Mouse (Mus musculus): Measurements from ENCODE around the gene Hdlbp. TPM values are rescaled to one million over a fixed set of nuclear protein-coding genes. Genes with fewer than 3 reads are reported as not detected.

Gene Hdlbp
- polyA plus RNA-seq, 1 experiment from 2014 or later: 153 TPM

- peaks cover 20% of the 10 kb centered on the region for H3K36me3 ChIP-seq (ENCODE audit: insufficient read depth)
- H3K27ac ChIP-seq (ENCODE audit: low read depth): peak overlapping the region; percentile 98
- peak overlapping the region; percentile 72 for H3K4me2 ChIP-seq
- peaks cover 6% of the 10 kb centered on the region; the same call in 1 of the 2 replicates for H3K4me1 ChIP-seq (ENCODE audit: insufficient read depth)
- no peaks in the 10 kb centered on the region for H3K27me3 ChIP-seq (ENCODE audit: insufficient read depth, low read length)
- peak overlapping the region; percentile 90 for H3K9ac ChIP-seq
- under 1% methylated on average over 81 of the region's 84 CpGs for WGBS
- DNase-seq (peak; percentile 92), ATAC-seq (ENCODE audit: insufficient read depth) (peak; percentile 95)
- TF ChIP-seq CTCF (IDR thresholded peaks at IDR 0.05; ENCODE audit: low read depth): no peak
- H3K9me3 ChIP-seq (ENCODE audit: low read depth, low read length): no peaks in the 10 kb centered on the region
- H3K4me3 ChIP-seq (ENCODE audit: low read depth, low read length): peak overlapping the region; percentile 90
Measured at GRCm38 (mm10) chr1:93445111-93445821, 33.3 kb downstream of the Hdlbp start.

- TF ChIP-seq CTCF (IDR thresholded peaks at IDR 0.05; ENCODE audit: low read depth): no peak
- Histone ChIP-seq H3K9me3 (ENCODE audit: low read depth, low read length) (no peaks in the 10 kb centered on the region), H3K27ac (ENCODE audit: low read depth) (peak overlapping the region; percentile 98), H3K4me3 (ENCODE audit: low read depth, low read length) (peak overlapping the region; percentile 90), H3K4me2 (peak overlapping the region; percentile 72), H3K27me3 (ENCODE audit: insufficient read depth, low read length) (no peaks in the 10 kb centered on the region), H3K36me3 (ENCODE audit: insufficient read depth) (peaks cover 26% of the 10 kb centered on the region), H3K4me1 (ENCODE audit: insufficient read depth) (peaks cover 6% of the 10 kb centered on the region; the same call in 1 of the 2 replicates), H3K9ac (peak overlapping the region; percentile 90)
- ATAC-seq (ENCODE audit: insufficient read depth) (peak; percentile 86), DNase-seq (peak; percentile 90)
- 4% methylated on average over 18 of the region's 18 CpGs for WGBS
Measured at GRCm38 (mm10) chr1:93444405-93445110, 34.1 kb downstream of the Hdlbp start.

- ATAC-seq (ENCODE audit: insufficient read depth) (no peak), DNase-seq (no peak)
- Histone ChIP-seq H3K4me3 (ENCODE audit: low read depth, low read length) (no peak overlapping the region), H3K9me3 (ENCODE audit: low read depth, low read length) (no peaks in the 10 kb centered on the region), H3K27ac (ENCODE audit: low read depth) (no peak overlapping the region), H3K36me3 (ENCODE audit: insufficient read depth) (peaks cover 70% of the 10 kb centered on the region), H3K4me1 (ENCODE audit: insufficient read depth) (peaks cover 6% of the 10 kb centered on the region; the same call in 1 of the 2 replicates), H3K27me3 (ENCODE audit: insufficient read depth, low read length) (no peaks in the 10 kb centered on the region), H3K4me2 (no peak overlapping the region), H3K9ac (no peak overlapping the region)
- TF ChIP-seq CTCF (IDR thresholded peaks at IDR 0.05; ENCODE audit: low read depth): no peak
- WGBS: 92% methylated on average over 1 of the region's 1 CpGs
Measured at GRCm38 (mm10) chr1:93439321-93439720, 39.3 kb downstream of the Hdlbp start.

GRCm38 (mm10) chr1:93432087-93432486 lies 46.5 kb downstream of the Hdlbp start:
- no peak overlapping the region for H3K9ac ChIP-seq
- no peak overlapping the region for H3K4me3 ChIP-seq (ENCODE audit: low read depth, low read length)
- H3K4me2 ChIP-seq: no peak overlapping the region
- no peaks in the 10 kb centered on the region for H3K9me3 ChIP-seq (ENCODE audit: low read depth, low read length)
- no peaks in the 10 kb centered on the region for H3K4me1 ChIP-seq (ENCODE audit: insufficient read depth)
- no peaks in the 10 kb centered on the region for H3K27me3 ChIP-seq (ENCODE audit: insufficient read depth, low read length)
- DNase-seq: no peak
- TF ChIP-seq CTCF (IDR thresholded peaks at IDR 0.05; ENCODE audit: low read depth): no peak
- no peak for ATAC-seq (ENCODE audit: insufficient read depth)
- no peak overlapping the region for H3K27ac ChIP-seq (ENCODE audit: low read depth)
- peaks cover 90% of the 10 kb centered on the region for H3K36me3 ChIP-seq (ENCODE audit: insufficient read depth)
- 83% methylated on average over 6 of the region's 6 CpGs for WGBS

GRCm38 (mm10) chr1:93403403-93403802 lies 75.2 kb downstream of the Hdlbp start:
- WGBS: 73% methylated on average over 4 of the region's 4 CpGs

GRCm38 (mm10) chr1:93401191-93402052 lies 77.2 kb downstream of the Hdlbp start:
- no peak for TF ChIP-seq CTCF (IDR thresholded peaks at IDR 0.05; ENCODE audit: low read depth)
- H3K4me2 ChIP-seq: peak overlapping the region; percentile 62
- peak overlapping the region; percentile 34 for H3K9ac ChIP-seq
- H3K4me3 ChIP-seq (ENCODE audit: low read depth, low read length): peak overlapping the region; percentile 27
- WGBS: 10% methylated on average over 38 of the region's 38 CpGs
- H3K27me3 ChIP-seq (ENCODE audit: insufficient read depth, low read length): no peaks in the 10 kb centered on the region
- peak; percentile 19 for DNase-seq
- 0 out of 2 replicates have a peak, but pooled peaks have one; percentile 26 for ATAC-seq (ENCODE audit: insufficient read depth)
- H3K4me1 ChIP-seq (ENCODE audit: insufficient read depth): no peaks in the 10 kb centered on the region
- H3K9me3 ChIP-seq (ENCODE audit: low read depth, low read length): no peaks in the 10 kb centered on the region
- H3K36me3 ChIP-seq (ENCODE audit: insufficient read depth): peaks cover 14% of the 10 kb centered on the region; the same call in 1 of the 2 replicates
- no peak overlapping the region for H3K27ac ChIP-seq (ENCODE audit: low read depth)

More at GRCm38 (mm10) chr1:93403403-93403802, 75.2 kb downstream of the Hdlbp start:
- H3K4me1 ChIP-seq (ENCODE audit: insufficient read depth): no peaks in the 10 kb centered on the region
- no peak for DNase-seq
- no peak for ATAC-seq (ENCODE audit: insufficient read depth)
- H3K4me3 ChIP-seq (ENCODE audit: low read depth, low read length): no peak overlapping the region
- H3K27ac ChIP-seq (ENCODE audit: low read depth): no peak overlapping the region
- no peaks in the 10 kb centered on the region for H3K9me3 ChIP-seq (ENCODE audit: low read depth, low read length)
- peaks cover 34% of the 10 kb centered on the region for H3K36me3 ChIP-seq (ENCODE audit: insufficient read depth)
- H3K4me2 ChIP-seq: no peak overlapping the region
- H3K27me3 ChIP-seq (ENCODE audit: insufficient read depth, low read length): no peaks in the 10 kb centered on the region
- H3K9ac ChIP-seq: no peak overlapping the region
- no peak for TF ChIP-seq CTCF (IDR thresholded peaks at IDR 0.05; ENCODE audit: low read depth)
